Mouse (Mus musculus) neural tube, embryonic 13.5 days (tissue): ENCODE measurements at regions not wholly inside any gene's neighbourhood (a gene's known extent, or its start where the extent isn't known, plus 50 kb on each side); places are given as distances from the start of the nearest gene placed in this dataset.

Experiments used
- ATAC-seq: fragments of 200-750 bp; cut with Nextera tagmentation; 2 replicates; pipeline ENCODE4 v1.8.0; 2017; ENCODE audit warnings: low read depth, mild to moderate bottlenecking, moderate TSS enrichment, moderate library complexity
- H3K27ac ChIP-seq: fragments of 300-500 bp; sonication (generic); replicated peaks from 2 replicates; pipeline ENCODE4 v1.5.1; 2015; ENCODE audit warnings: moderate library complexity, mild to moderate bottlenecking, inconsistent platforms
- H3K27me3 ChIP-seq: fragments of 300-500 bp; sonication (generic); 2 replicates; pipeline ENCODE4 v1.6.1; 2015; ENCODE audit warnings: mild to moderate bottlenecking, inconsistent platforms
- H3K36me3 ChIP-seq: fragments of 300-500 bp; sonication (generic); 2 replicates; pipeline ENCODE4 v1.6.1; 2015; ENCODE audit warnings: mild to moderate bottlenecking, inconsistent platforms
- H3K4me1 ChIP-seq: fragments of 300-500 bp; sonication (generic); replicated peaks from 2 replicates; pipeline ENCODE4 v1.6.1; 2015; ENCODE audit warnings: inconsistent platforms
- H3K4me2 ChIP-seq: fragments of 300-500 bp; sonication (generic); 2 replicates; pipeline ENCODE4 v1.6.1; 2015; ENCODE audit warnings: inconsistent platforms, mild to moderate bottlenecking, moderate library complexity
- H3K4me3 ChIP-seq: fragments of 300-500 bp; sonication (generic); 2 replicates; pipeline ENCODE4 v1.5.1; 2015; ENCODE audit warnings: mild to moderate bottlenecking, inconsistent platforms
- H3K9ac ChIP-seq: fragments of 300-500 bp; sonication (generic); 2 replicates; pipeline ENCODE4 v1.6.1; 2015; ENCODE audit warnings: moderate library complexity, mild to moderate bottlenecking, inconsistent platforms
- H3K9me3 ChIP-seq: fragments of 300-500 bp; sonication (generic); 2 replicates; pipeline ENCODE4 v1.6.1; 2016; ENCODE audit warnings: inconsistent platforms
- WGBS: fragments of 180-500 bp; shearing (Covaris S2); methylation state at CpG from one replicate; pipeline ENCODE4 v1.1.7; 2015; 5-methylcytosine and 5-hydroxymethylcytosine counted together

DNA sequence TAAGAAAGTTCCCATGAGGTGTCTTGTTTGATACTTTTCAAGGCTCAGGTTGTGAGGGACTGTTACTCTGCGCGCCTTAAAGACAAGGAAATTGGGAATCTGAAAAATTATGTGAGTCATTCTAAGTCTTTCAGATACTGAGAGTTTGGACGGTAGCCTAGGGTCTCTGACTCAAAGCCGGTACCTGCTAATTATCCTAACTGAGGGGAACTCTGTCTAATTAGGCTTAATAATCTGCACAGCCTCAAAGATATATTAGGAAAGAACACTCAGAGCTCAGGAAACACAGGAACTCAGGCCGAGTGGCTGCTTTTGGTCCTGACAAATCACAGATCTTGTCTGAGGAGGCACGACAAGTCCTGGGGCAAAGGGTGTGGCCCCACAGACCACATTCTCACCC is 295.7 kb downstream of the Lmo4 start:
- WGBS = 86% methylated on average over 6 of the region's 6 CpGs
- no peaks in the 10 kb centered on the region for H3K27me3 ChIP-seq
- H3K9me3 ChIP-seq = no peaks in the 10 kb centered on the region
- H3K36me3 ChIP-seq = no peaks in the 10 kb centered on the region
- H3K27ac ChIP-seq = no peak overlapping the region
- peaks cover 15% of the 10 kb centered on the region for H3K4me1 ChIP-seq
- no peak overlapping the region for H3K9ac ChIP-seq
- no peak overlapping the region for H3K4me3 ChIP-seq
- H3K4me2 ChIP-seq = no peak overlapping the region
- no peak for ATAC-seq

- no peaks in the 10 kb centered on the region for H3K27me3 ChIP-seq
- no peak for ATAC-seq
- no peak overlapping the region for H3K4me3 ChIP-seq
- no peaks in the 10 kb centered on the region for H3K4me1 ChIP-seq
- 84% methylated on average over 2 of the region's 2 CpGs for WGBS
- H3K36me3 ChIP-seq = no peaks in the 10 kb centered on the region
- no peaks in the 10 kb centered on the region for H3K9me3 ChIP-seq
- no peak overlapping the region for H3K4me2 ChIP-seq
- H3K27ac ChIP-seq = no peak overlapping the region
- no peak overlapping the region for H3K9ac ChIP-seq
These were observed 301.6 kb downstream of the Lmo4 start for GRCm38 (mm10) chr3:143903421-143903820.

DNA sequence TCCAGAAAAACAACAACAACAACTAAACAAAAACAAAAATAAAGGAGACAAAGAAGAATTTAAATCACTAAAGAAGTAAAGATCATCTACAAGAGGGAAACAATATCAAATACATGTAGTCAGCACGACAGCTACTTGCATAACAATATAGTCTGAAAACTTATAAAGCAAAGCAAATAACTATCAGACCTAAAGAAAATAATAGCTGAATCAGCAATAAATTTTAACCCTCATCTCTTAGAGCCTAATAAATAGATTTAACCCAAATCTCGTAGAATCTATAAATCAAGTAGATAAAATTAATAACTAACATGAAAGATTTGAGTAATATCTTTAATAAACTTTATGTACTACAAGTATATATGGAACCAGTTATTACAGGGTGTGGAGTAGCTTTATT is 324.2 kb downstream of the Lmo4 start:
- Histone ChIP-seq H3K4me3 (no peak overlapping the region), H3K9ac (no peak overlapping the region), H3K27me3 (no peaks in the 10 kb centered on the region), H3K9me3 (no peaks in the 10 kb centered on the region), H3K27ac (no peak overlapping the region), H3K36me3 (no peaks in the 10 kb centered on the region), H3K4me1 (no peaks in the 10 kb centered on the region), H3K4me2 (no peak overlapping the region)
- ATAC-seq = no peak
- WGBS = 94% methylated on average over 2 of the region's 2 CpGs

GRCm38 (mm10) chr3:143873876-143874275 is 331.1 kb downstream of the Lmo4 start:
- Histone ChIP-seq H3K36me3 (no peaks in the 10 kb centered on the region), H3K9me3 (no peaks in the 10 kb centered on the region), H3K9ac (no peak overlapping the region), H3K27me3 (no peaks in the 10 kb centered on the region), H3K4me3 (no peak overlapping the region), H3K4me1 (no peaks in the 10 kb centered on the region), H3K4me2 (no peak overlapping the region), H3K27ac (no peak overlapping the region)
- WGBS = 91% methylated on average over 3 of the region's 3 CpGs
- ATAC-seq = no peak

DNA sequence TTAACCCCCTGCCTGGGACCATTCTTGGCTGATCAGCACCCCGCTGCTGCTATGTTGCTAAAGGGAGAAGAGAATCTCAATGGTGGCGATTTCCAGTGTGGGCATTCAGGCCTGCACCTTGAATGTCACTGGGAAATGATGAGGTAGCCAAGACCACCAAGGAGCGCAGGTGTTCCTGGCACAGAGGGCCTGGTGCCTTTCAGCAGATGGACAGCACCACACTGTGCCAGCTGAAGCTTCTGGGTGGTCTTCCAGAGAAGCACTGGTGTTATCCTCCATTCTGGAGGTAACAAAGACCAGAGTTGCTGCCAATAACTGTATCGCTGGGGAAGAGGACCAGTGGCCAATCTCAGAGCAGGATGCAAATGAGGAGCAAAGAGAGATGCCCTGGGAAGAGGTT is 338.5 kb downstream of the Lmo4 start:
- Histone ChIP-seq H3K36me3 (no peaks in the 10 kb centered on the region), H3K27me3 (no peaks in the 10 kb centered on the region), H3K4me3 (no peak overlapping the region), H3K4me1 (peaks cover 36% of the 10 kb centered on the region), H3K9ac (no peak overlapping the region), H3K27ac (no peak overlapping the region), H3K4me2 (no peak overlapping the region), H3K9me3 (no peaks in the 10 kb centered on the region)
- WGBS = 57% methylated on average over 4 of the region's 4 CpGs
- no peak for ATAC-seq

GRCm38 (mm10) chr3:143865626-143866025 is 339.4 kb downstream of the Lmo4 start:
- WGBS = 54% methylated on average over 7 of the region's 7 CpGs
- H3K4me2 ChIP-seq = no peak overlapping the region
- no peaks in the 10 kb centered on the region for H3K9me3 ChIP-seq

GRCm38 (mm10) chr3:143864490-143864889 is 340.5 kb downstream of the Lmo4 start:
- no peak overlapping the region for H3K27ac ChIP-seq
- no peak overlapping the region for H3K9ac ChIP-seq
- no peaks in the 10 kb centered on the region for H3K36me3 ChIP-seq
- 35% methylated on average over 10 of the region's 10 CpGs for WGBS
- 0 out of 2 replicates have a peak, but pooled peaks have one; percentile 30 for ATAC-seq
- no peak overlapping the region for H3K4me3 ChIP-seq
- H3K9me3 ChIP-seq = no peaks in the 10 kb centered on the region
- peaks cover 36% of the 10 kb centered on the region for H3K4me1 ChIP-seq
- H3K27me3 ChIP-seq = no peaks in the 10 kb centered on the region
- 0 out of 2 replicates have a peak overlapping the region, but pooled peaks have one; percentile 2 for H3K4me2 ChIP-seq

More at GRCm38 (mm10) chr3:143865626-143866025, 339.4 kb downstream of the Lmo4 start:
- Histone ChIP-seq H3K4me3 (no peak overlapping the region), H3K27ac (no peak overlapping the region), H3K36me3 (no peaks in the 10 kb centered on the region), H3K9ac (no peak overlapping the region), H3K4me1 (peaks cover 36% of the 10 kb centered on the region), H3K27me3 (no peaks in the 10 kb centered on the region)
- ATAC-seq = peak; percentile 32; the same call in 1 of the 2 replicates

DNA sequence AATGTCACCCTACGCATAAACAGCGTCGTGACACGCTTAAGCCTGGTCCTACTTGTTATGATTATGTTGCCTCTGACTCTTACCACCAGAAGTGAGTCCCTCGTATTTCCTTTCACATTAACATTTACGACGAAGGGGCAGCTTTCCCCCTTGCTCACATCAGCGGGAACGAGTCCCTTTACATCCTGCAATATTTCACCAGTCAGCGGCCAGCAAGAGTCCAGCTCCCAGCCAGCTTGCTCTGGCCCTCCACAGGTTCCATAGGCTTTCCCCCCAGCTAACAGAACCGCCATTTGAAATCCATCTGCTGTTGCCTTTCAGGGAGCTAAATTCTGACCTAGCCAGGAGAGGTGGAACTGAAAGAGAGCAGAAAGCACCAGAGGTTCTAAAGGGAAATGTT is 342.5 kb downstream of the Lmo4 start:
- no peaks in the 10 kb centered on the region for H3K9me3 ChIP-seq
- H3K4me2 ChIP-seq = 0 out of 2 replicates have a peak overlapping the region, but pooled peaks have one; percentile 1
- 57% methylated on average over 11 of the region's 11 CpGs for WGBS
- H3K36me3 ChIP-seq = no peaks in the 10 kb centered on the region
- H3K4me3 ChIP-seq = no peak overlapping the region
- no peak overlapping the region for H3K9ac ChIP-seq
- H3K27me3 ChIP-seq = no peaks in the 10 kb centered on the region
- ATAC-seq = no peak
- H3K27ac ChIP-seq = 0 out of 2 replicates have a peak overlapping the region, but pooled peaks have one; percentile 19
- H3K4me1 ChIP-seq = peaks cover 36% of the 10 kb centered on the region

- Histone ChIP-seq H3K36me3 (no peaks in the 10 kb centered on the region), H3K27me3 (no peaks in the 10 kb centered on the region), H3K9me3 (no peaks in the 10 kb centered on the region), H3K27ac (no peak overlapping the region), H3K9ac (no peak overlapping the region), H3K4me3 (no peak overlapping the region), H3K4me2 (no peak overlapping the region), H3K4me1 (peaks cover 36% of the 10 kb centered on the region)
- WGBS = 79% methylated on average over 4 of the region's 4 CpGs
- ATAC-seq = no peak
These were observed 343.2 kb downstream of the Lmo4 start for GRCm38 (mm10) chr3:143861866-143862265.

- no peak for ATAC-seq
- Histone ChIP-seq H3K4me1 (no peaks in the 10 kb centered on the region), H3K36me3 (no peaks in the 10 kb centered on the region), H3K4me3 (no peak overlapping the region), H3K27me3 (no peaks in the 10 kb centered on the region), H3K4me2 (no peak overlapping the region), H3K9me3 (no peaks in the 10 kb centered on the region), H3K27ac (no peak overlapping the region), H3K9ac (no peak overlapping the region)
- 89% methylated on average over 7 of the region's 7 CpGs for WGBS
These were observed 369.3 kb downstream of the Lmo4 start for GRCm38 (mm10) chr3:143835611-143836240.

DNA sequence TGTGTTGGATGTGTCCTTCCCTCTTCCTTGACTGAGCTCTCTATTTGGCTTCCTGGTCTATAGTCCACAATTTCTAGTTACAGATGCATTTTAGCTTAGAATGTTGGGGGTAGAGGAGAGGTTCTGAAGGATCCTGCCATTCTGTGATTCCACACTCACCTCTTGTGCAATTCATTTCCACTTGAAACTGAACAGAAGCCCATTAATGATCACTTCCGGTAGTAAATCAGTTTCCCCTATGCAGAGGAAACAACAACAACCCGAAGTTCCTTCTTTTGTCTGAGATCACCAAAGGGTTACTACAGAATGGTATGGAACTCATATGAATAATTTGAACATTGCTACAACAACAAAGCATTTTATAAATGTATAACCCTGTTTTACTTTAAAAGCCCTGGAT is 370.3 kb downstream of the Lmo4 start:
- no peak for ATAC-seq
- Histone ChIP-seq H3K36me3 (no peaks in the 10 kb centered on the region), H3K4me1 (no peaks in the 10 kb centered on the region), H3K27ac (no peak overlapping the region), H3K4me3 (no peak overlapping the region), H3K4me2 (no peak overlapping the region), H3K9me3 (no peaks in the 10 kb centered on the region), H3K27me3 (no peaks in the 10 kb centered on the region), H3K9ac (no peak overlapping the region)
- 67% methylated on average over 2 of the region's 2 CpGs for WGBS

DNA sequence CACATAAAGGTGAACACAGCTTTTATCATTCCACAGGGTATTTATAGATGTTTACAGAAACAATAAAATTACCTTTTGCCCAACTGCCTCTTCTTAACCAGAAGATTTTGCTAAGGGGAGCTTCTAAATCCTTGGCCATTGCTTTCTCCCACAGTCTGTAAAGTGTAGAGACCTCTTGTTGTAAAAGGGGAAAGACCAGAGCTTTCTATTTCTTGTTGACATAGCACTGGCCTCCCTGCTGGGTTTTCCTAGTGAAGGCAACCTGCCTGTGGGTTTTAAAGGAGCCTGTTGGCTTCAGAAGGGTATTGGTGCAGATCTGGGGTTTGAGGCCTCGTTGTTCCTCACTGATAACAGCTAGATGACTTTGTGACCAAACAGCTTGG is 381.6 kb downstream of the Lmo4 start:
- 22% methylated on average over 1 of the region's 1 CpGs for WGBS

More for the DNA sequence above, 381.6 kb downstream of the Lmo4 start:
- no peak for ATAC-seq
- H3K36me3 ChIP-seq = no peaks in the 10 kb centered on the region
- H3K9me3 ChIP-seq = no peaks in the 10 kb centered on the region
- H3K27ac ChIP-seq = no peak overlapping the region
- H3K27me3 ChIP-seq = no peaks in the 10 kb centered on the region
- no peaks in the 10 kb centered on the region for H3K4me1 ChIP-seq
- no peak overlapping the region for H3K4me3 ChIP-seq
- no peak overlapping the region for H3K4me2 ChIP-seq
- H3K9ac ChIP-seq = no peak overlapping the region
